Mouse (Mus musculus): ENCODE results near the gene Cdkal1.

Gene Cdkal1

GRCm38 (mm10) chr13:29482147-29482863 lies 373.2 kb downstream of the Cdkal1 start:
- no peak for DNase-seq

GRCm38 (mm10) chr13:29476421-29476820 lies 379.1 kb downstream of the Cdkal1 start:
- DNase-seq, result no peak

GRCm38 (mm10) chr13:29474301-29474700 lies 381.2 kb downstream of the Cdkal1 start:
- peak; percentile 17 for DNase-seq

- DNase-seq, result no peak
Observed at GRCm38 (mm10) chr13:29473779-29474178, 381.7 kb downstream of the Cdkal1 start.

GRCm38 (mm10) chr13:29462271-29462670 lies 393.2 kb downstream of the Cdkal1 start:
- no peak for DNase-seq

GRCm38 (mm10) chr13:29460741-29461140 lies 394.7 kb downstream of the Cdkal1 start:
- DNase-seq, result no peak

GRCm38 (mm10) chr13:29458385-29458784 lies 397.1 kb downstream of the Cdkal1 start:
- no peak for DNase-seq

- DNase-seq, result no peak
Observed at GRCm38 (mm10) chr13:29437067-29437466, 418.4 kb downstream of the Cdkal1 start.

GRCm38 (mm10) chr13:29434726-29435125 lies 420.7 kb downstream of the Cdkal1 start:
- no peak for DNase-seq

GRCm38 (mm10) chr13:29430919-29431318 lies 424.6 kb downstream of the Cdkal1 start:
- no peak for DNase-seq

GRCm38 (mm10) chr13:29429877-29430276 lies 425.6 kb downstream of the Cdkal1 start:
- DNase-seq, result no peak

GRCm38 (mm10) chr13:29429196-29429595 lies 426.3 kb downstream of the Cdkal1 start:
- no peak for DNase-seq

GRCm38 (mm10) chr13:29416450-29417136 lies 438.9 kb downstream of the Cdkal1 start:
- DNase-seq, result no peak

GRCm38 (mm10) chr13:29415967-29416366 lies 439.5 kb downstream of the Cdkal1 start:
- no peak for DNase-seq

GRCm38 (mm10) chr13:29414878-29415277 lies 440.6 kb downstream of the Cdkal1 start:
- DNase-seq, result no peak

GRCm38 (mm10) chr13:29414470-29414869 lies 441.0 kb downstream of the Cdkal1 start:
- DNase-seq, result no peak

GRCm38 (mm10) chr13:29411176-29411575 lies 444.3 kb downstream of the Cdkal1 start:
- DNase-seq, result no peak

GRCm38 (mm10) chr13:29407619-29408018 lies 447.9 kb downstream of the Cdkal1 start:
- DNase-seq, result no peak

- no peak for DNase-seq
Observed at GRCm38 (mm10) chr13:29405316-29405715, 450.2 kb downstream of the Cdkal1 start.

- no peak for DNase-seq
Observed at GRCm38 (mm10) chr13:29403217-29403616, 452.3 kb downstream of the Cdkal1 start.

GRCm38 (mm10) chr13:29402526-29403040 lies 452.9 kb downstream of the Cdkal1 start:
- DNase-seq, result no peak

GRCm38 (mm10) chr13:29399908-29400307 lies 455.6 kb downstream of the Cdkal1 start:
- DNase-seq, result no peak

- DNase-seq, result no peak
Observed at GRCm38 (mm10) chr13:29398456-29398855, 457.0 kb downstream of the Cdkal1 start.

- DNase-seq, result no peak
Observed at GRCm38 (mm10) chr13:29395694-29396093, 459.8 kb downstream of the Cdkal1 start.

Data from cerebellum, adult 11-12 months (tissue).